Mouse (Mus musculus) layer of hippocampus, postnatal 36 days (tissue): ENCODE measurements around the gene Gabpb2. TPM values are rescaled to one million over a fixed set of nuclear protein-coding genes. Genes with fewer than 3 reads are reported as not detected.
A peak's percentile ranks its signal among the peaks of the same experiment; 100 is the strongest.

Experiments used
- DNase-seq, 2 experiments: peaks; one replicate each; pipeline ENCODE4 v3.0.0; 2022
- total RNA-seq, 2 experiments: library from RNA; stranded (reverse); gene quantifications; 2 replicates each; pipeline ENCODE4 v1.2.3; 2021

The Gabpb2 gene
- total RNA-seq = 10 to 100 TPM; 13.9 to 18.1 TPM

DNA sequence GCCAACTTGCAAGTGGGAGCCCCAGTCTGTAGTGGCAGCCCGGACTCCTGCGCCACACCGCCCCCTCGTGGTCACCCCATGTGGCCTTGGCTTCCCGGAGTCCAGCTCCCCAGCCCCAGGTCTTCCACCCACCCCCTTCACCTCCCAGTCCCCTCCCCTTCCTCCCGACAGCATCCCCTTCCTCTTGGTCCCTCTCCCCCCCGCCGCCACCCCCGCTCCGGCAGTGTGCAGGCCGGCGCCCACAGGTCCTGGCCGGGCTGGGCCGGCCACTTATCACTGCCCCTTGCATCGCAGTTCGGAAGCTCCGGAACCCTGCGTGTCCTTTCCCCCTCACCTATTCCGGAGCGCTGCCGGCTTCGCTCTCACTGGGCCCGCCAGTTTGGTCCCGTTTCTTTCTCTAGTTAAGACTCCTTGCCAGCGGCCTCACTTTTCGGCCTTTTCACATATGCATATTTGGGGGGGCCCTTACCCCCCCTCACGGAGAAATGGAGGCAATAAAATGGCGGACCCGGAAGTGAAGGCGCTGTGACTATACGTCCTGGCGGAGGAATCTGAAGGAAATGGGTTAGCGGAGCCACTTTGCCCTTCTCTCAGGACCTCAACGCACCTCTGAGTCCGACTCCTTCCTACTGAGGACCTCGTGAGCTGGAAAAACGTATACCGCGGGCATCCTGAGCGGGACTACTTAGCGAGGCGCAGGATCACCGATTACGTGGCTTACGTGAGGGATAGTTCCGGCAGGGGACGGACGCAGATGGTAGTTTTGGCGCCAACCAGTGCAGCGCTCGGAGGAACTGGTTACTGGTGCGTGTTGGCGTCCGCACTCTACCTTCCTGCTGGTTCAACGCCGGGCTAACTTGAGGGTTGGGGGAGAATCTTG, at the start of gene Gabpb2:
Gabpb2 (minus strand) TSS at position 662 of the 880 bp plus-strand sequence.
- DNase-seq = peak; percentile 88 to 89

GRCm38 (mm10) chr3:95266052-95266451, 48.3 kb upstream of the Gabpb2 start:
- no peak for DNase-seq

DNA sequence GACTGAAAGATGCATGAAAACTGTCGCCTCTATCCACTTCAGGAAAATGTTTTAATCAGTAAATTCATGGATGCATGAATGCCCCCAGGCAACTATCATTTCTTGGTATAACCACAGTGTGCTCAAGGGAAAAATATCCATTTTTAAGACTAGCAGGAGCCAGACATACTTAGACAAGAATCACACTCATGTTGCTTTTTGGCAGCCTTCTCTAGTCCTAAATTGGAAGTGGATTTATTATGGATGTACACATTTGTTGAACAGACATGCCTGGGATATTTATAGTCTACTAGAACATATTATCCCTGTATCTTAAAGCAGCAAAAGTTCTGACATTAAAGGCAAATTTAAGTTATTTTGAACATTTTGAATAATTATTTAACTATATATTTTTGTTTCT, 47.0 kb upstream of the Gabpb2 start:
- DNase-seq = no peak

GRCm38 (mm10) chr3:95263089-95263739, 45.5 kb upstream of the Gabpb2 start:
- DNase-seq = peak; percentile 32 to 45

DNA sequence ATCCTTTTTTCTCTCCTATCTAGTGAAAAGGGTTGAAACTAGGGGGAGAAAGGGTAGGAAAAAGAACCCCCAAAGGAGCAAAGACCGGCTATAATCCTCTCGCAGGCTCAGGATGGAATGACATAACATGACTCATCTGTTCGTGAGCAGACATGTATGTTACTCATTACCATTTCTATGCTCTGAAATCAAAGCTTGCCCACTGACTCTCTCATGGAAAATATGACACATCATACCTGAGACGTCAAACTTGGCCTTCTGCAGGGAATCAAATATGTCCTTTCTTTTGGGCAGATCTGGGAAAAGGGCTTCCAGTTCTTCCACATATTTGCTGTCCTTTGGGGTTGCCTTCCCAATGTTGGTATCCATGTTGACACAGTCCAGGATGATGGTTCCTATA, 44.3 kb upstream of the Gabpb2 start:
- DNase-seq = no peak

GRCm38 (mm10) chr3:95256931-95257330, 39.2 kb upstream of the Gabpb2 start:
- DNase-seq = no peak

DNA sequence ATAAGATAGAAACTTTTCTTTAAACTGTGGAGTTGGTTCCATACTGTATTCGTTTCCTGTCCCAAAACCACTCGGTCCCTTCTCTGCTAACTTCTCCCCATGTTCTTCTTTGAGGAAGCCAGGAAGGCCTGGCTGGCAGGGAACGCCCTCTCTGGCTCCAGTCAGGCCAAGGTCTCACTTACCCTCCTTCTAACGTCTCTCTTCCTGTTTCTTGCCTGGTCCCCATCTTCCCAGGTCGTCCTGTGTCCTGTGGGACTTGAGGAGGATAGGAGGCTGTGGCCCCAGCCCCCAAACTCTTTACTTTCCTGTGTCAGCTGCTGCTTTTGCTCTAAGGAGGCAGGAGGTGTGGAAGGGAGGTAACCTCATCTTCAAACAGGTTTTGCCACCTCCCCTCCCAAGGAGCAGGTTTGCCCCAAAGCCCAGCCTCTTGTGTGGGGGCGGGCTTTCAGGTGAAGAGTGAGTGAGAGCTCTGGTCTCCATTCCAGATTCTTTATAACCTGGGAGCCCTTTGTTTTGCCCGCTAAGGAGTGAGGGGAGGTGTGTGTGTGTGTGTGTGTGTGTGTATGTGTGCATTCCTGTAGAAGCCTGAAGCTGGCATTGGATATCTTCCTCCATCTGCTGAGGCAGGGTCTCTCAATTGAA, 33.2 kb upstream of the Gabpb2 start, which contains the start of gene Bnipl:
Bnipl (minus strand) TSS at position 411 of the 642 bp plus-strand sequence.
- no peak for DNase-seq

- DNase-seq = no peak
Observed at GRCm38 (mm10) chr3:95250361-95250760, 32.6 kb upstream of the Gabpb2 start.

GRCm38 (mm10) chr3:95247660-95248336, 30.1 kb upstream of the Gabpb2 start:
- DNase-seq = no peak

DNA sequence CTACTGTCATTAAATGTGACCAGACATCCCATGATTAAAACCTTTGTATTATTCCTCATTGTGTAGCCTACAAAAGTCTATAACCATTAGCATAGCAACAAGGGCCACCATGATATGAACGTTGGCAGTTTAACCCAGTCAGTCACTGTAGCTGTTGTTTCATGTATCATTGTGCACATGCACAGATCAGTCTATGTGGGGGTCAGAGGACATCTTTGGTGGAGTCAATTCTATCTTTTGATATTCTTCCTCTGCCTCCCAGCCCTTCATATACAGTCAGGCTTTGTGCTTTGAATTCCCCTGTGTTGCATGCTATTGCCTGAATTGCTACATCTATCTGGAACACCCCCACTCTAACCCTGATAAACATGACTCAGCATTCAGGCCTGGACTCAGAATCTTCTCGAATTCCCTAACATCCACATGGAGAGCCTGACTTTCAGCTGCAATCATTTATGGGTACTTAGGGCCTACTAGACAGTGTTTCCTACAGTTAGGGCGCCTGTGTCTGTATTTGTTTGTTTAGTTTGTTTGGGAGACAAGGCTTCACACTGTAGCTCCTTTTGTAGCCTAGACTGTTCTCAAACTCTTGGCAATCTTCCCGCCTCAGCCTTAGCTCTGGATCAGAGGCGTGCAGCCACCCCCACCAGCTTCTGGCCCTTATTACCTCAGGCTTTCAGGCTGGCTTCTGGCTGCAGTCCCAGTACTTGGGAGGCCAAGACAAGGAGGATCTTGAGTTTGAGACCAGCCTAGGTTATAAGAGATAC, 28.9 kb upstream of the Gabpb2 start:
- DNase-seq = peak; percentile 42 to 55

GRCm38 (mm10) chr3:95243086-95243485, 25.4 kb upstream of the Gabpb2 start:
- no peak for DNase-seq

- no peak for DNase-seq
Observed at GRCm38 (mm10) chr3:95241498-95241897, 23.8 kb upstream of the Gabpb2 start, which contains the start of gene Gm128. Gene Gm128 (minus strand): TSS chr3:95241598.

- no peak for DNase-seq
Observed at GRCm38 (mm10) chr3:95240900-95241299, 23.2 kb upstream of the Gabpb2 start.

DNA sequence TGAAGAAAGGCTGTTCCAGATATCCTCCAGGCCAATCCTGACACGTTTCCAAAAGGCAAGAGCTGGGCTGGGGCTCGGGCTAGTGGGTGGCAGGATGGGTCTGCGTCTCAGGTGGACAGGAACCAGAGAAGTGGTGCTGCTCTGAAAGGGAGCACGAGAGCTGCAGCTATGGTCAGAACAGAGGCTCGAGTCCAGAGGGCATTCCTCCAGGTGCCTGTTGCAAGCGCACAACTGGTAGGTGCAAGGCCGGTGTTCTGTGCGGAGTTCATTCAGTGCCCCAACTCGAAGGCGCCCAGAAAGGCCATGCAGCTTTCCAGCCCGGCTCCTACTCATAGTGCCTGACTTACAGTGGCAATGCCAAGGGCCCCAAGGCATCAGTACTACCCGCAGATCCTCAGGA, 22.3 kb upstream of the Gabpb2 start:
- DNase-seq = no peak

DNA sequence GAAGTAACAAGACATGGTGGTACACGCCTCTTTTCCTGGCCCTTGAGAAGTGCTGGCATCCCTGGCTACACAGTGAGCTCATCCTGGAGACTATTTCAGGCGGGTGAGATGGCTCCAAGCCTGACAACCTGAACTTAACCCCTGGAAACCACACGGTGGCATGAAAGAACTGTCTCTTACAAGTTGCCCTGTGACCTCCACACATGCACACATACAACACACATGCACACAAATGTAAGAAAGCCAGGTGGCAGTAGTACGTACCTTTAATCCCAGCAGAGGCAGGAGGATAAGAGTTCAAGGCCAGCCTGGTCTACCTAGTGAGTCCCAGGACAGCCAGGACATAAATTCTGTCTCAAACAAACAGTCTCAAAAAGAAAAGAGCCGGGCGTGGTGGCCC, 21.3 kb upstream of the Gabpb2 start:
- no peak for DNase-seq

DNA sequence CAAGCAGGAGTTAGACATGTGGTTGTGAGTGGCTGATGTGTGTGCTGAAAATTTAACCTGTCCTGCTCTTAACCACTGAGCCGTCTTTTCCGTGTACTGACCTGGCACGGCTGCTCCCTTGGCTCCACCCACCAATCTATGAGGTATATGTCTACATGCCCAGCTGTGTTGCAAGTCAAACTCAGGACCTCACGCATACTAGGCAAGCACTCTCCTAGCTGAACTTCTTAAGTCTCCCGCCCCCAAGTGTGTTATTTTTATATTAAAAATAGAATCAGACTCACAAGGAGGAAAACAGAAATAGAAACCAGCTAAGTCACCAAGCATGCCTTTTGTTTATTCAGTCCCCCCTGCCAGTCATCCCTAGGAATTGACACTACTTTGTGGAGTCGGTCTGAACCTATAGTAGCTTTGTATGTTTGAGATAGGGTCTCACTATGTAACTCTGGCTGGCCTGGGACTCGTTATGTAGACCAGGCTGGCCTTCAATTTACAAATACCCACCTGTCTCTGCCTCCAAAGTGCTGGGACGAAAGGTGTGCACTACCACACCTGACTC, 19.9 kb upstream of the Gabpb2 start:
- DNase-seq = no peak

- DNase-seq = no peak
Observed at GRCm38 (mm10) chr3:95235386-95236301, 17.9 kb upstream of the Gabpb2 start.

- no peak for DNase-seq
Observed at GRCm38 (mm10) chr3:95233303-95233980, 15.7 kb upstream of the Gabpb2 start.

DNA sequence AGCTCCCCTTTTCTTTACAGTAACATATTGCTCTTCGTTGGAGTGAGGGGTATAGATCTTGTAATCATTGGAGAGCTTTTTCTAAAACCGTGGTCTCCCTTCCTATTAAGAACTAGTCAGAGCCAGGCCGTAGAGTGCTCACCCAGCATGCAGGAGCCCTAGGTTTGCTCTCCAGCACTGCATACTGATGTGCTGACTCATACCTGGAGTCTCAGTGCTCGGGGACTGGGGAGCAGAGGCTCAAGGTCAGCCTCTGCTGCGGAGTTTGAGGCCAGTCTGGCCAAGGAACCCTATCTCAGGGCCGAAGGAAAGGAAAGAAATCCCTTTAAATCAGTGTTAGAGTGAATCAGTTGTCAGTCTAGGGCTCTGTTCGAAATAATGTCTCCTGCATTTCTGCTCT, 15.1 kb upstream of the Gabpb2 start:
- no peak for DNase-seq
